Mouse (Mus musculus) C2C12 (cell line): ENCODE results near the gene Hibch. TPM values are rescaled to one million over a fixed set of nuclear protein-coding genes. Genes with fewer than 3 reads are reported as not detected.

Experiments
- H3K27me3 ChIP-seq: one replicate; pipeline ENCODE4 v1.6.1; 2011; ENCODE audit not compliant: control insufficient read depth, insufficient read depth, insufficient read length
- H3K36me3 ChIP-seq: one replicate; pipeline ENCODE4 v1.6.1; 2011; ENCODE audit not compliant: control insufficient read depth, insufficient read depth
- H3K4me3 ChIP-seq: one replicate; pipeline ENCODE4 v1.5.1; 2011; ENCODE audit warnings: mild to moderate bottlenecking, control low read depth; ENCODE audit not compliant: poor library complexity, insufficient read depth, severe bottlenecking
- H3K79me2 ChIP-seq: one replicate; pipeline ENCODE4 v1.6.1; 2011; ENCODE audit not compliant: control insufficient read depth, insufficient read depth
- H3K79me3 ChIP-seq: one replicate; pipeline ENCODE4 v1.6.1; 2011; ENCODE audit warnings: low read depth, control low read depth
- H3ac ChIP-seq: one replicate; pipeline ENCODE3; 2011; ENCODE audit warnings: low read depth; ENCODE audit not compliant: control insufficient read depth, insufficient read length
- CEBPB ChIP-seq: IDR thresholded peaks from one replicate; pipeline ENCODE4 v1.6.1; 2011; ENCODE audit warnings: low read depth, mild to moderate bottlenecking, control low read depth, moderate library complexity
- CTCF ChIP-seq: IDR thresholded peaks from one replicate; pipeline ENCODE4 v1.5.1; 2011; ENCODE audit not compliant: control insufficient read depth, insufficient read depth, insufficient read length
- FOSL1 ChIP-seq: IDR thresholded peaks from one replicate; pipeline ENCODE4 v1.8.0; 2011; ENCODE audit warnings: mild to moderate bottlenecking, low read length; ENCODE audit not compliant: poor library complexity, insufficient read depth, severe bottlenecking
- MAX ChIP-seq: IDR thresholded peaks from one replicate; pipeline ENCODE4 v1.6.1; 2011; ENCODE audit warnings: mild to moderate bottlenecking, control low read depth
- MYOD1 ChIP-seq: IDR thresholded peaks from one replicate; pipeline ENCODE4 v1.6.1; 2011; ENCODE audit warnings: low read depth; ENCODE audit not compliant: control insufficient read depth, insufficient read length
- MYOG ChIP-seq: IDR thresholded peaks from one replicate; pipeline ENCODE4 v1.6.1; 2011; ENCODE audit not compliant: control insufficient read depth, insufficient read length; ENCODE audit errors: extremely low read depth
- USF1 ChIP-seq: IDR thresholded peaks from one replicate; pipeline ENCODE4 v1.6.1; 2011; ENCODE audit warnings: low read depth, mild to moderate bottlenecking, control low read depth, moderate library complexity
- polyA plus RNA-seq: library from polyadenylated mRNA; unstranded; fragments of >200 nt; fragmentation: generic; extraction: Trizol; gene quantifications from one replicate; pipeline ENCODE4 v1.2.1, GENCODE M21; 2012; ENCODE audit warnings: missing spikeins

Gene Hibch
- polyA plus RNA-seq, 1 experiment, result 6.0 TPM

DNA sequence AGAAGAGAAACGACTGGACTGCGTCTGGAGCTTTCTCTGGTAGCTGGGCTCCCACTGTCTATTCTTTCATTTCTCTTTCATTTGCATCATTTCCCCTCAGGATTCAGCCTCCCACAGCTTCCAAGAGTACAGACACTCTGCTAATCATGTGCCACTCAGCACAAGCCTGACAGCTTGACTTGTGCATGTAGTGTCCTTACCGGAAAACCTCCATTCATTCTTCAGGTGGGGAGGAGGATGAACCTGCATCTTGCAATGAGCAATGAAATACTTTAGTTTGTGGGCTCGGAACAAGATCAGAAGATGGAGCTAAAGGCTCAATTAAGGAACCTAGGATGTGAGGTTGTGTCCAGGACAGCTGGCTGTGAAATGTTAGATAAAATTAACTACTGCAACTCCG, 107.4 kb downstream of the Hibch start:
- H3ac ChIP-seq, result no peak overlapping the region
- no peaks in the 10 kb centered on the region for H3K79me3 ChIP-seq
- H3K4me3 ChIP-seq, result no peak overlapping the region
- no peaks in the 10 kb centered on the region for H3K79me2 ChIP-seq
- peaks cover 12% of the 10 kb centered on the region for H3K27me3 ChIP-seq
- no peak for TF ChIP-seq CEBPB
- no peak for TF ChIP-seq MYOD1
- no peak for TF ChIP-seq USF1
- no peak for TF ChIP-seq MAX
- TF ChIP-seq FOSL1, result no peak
- no peak for TF ChIP-seq MYOG
- no peak for TF ChIP-seq CTCF
- no peaks in the 10 kb centered on the region for H3K36me3 ChIP-seq

DNA sequence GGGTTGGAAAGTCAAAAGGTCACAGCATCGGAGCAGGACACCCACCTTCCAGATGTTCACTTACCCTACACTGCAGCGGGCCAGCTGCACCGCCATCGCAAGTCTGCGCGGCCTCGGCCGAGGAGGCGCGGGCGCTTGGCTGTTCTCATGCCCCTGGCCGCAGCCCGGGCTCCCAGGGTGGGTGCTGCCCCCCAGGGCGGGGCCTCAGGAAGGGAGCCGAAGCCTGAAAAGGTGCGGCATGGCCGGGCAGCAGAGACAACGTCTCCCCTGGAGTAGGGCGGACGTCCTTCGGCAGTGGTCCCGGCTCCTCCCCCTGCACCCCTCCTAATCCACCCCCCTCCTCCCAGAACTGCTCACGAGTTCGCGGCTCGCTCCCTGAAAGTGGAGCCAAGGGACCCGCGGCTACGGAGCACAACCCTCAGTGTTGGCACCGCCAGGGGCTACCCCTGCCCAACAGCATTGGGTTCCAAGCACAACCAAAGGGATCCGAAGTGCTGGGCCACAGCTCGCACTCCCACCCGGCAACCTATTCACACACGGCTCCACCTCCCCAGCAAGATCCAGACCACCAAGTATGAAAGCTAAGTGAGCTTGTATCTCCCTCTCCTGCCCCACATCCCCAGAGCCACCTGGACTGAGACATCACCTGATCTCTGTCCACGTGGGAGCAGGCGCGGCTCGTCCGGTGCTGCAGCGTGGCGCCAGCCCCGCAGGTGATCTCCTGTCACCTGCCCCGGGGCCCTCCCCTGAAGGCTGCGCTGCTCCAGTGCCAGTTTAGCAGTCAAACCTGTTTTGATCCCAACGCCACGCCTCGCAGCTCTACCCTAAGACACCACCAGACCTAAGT, 108.0 kb downstream of the Hibch start:
- Histone ChIP-seq H3K79me2 (no peaks in the 10 kb centered on the region), H3K4me3 (no peak overlapping the region), H3ac (no peak overlapping the region), H3K79me3 (no peaks in the 10 kb centered on the region), H3K27me3 (peaks cover 12% of the 10 kb centered on the region), H3K36me3 (no peaks in the 10 kb centered on the region)
- TF ChIP-seq CEBPB, result no peak
- TF ChIP-seq USF1, result no peak
- no peak for TF ChIP-seq MYOD1
- TF ChIP-seq MAX, result no peak
- TF ChIP-seq CTCF, result no peak

- Histone ChIP-seq H3ac (no peak overlapping the region), H3K4me3 (no peak overlapping the region), H3K36me3 (no peaks in the 10 kb centered on the region), H3K79me3 (no peaks in the 10 kb centered on the region), H3K27me3 (peaks cover 12% of the 10 kb centered on the region), H3K79me2 (no peaks in the 10 kb centered on the region)
- no peak for TF ChIP-seq FOSL1
- no peak for TF ChIP-seq CTCF
- TF ChIP-seq USF1, result no peak
- no peak for TF ChIP-seq MYOD1
- TF ChIP-seq CEBPB, result no peak
- no peak for TF ChIP-seq MYOG
- no peak for TF ChIP-seq MAX
Observed at GRCm38 (mm10) chr1:52953548-52953947, 108.8 kb downstream of the Hibch start.

DNA sequence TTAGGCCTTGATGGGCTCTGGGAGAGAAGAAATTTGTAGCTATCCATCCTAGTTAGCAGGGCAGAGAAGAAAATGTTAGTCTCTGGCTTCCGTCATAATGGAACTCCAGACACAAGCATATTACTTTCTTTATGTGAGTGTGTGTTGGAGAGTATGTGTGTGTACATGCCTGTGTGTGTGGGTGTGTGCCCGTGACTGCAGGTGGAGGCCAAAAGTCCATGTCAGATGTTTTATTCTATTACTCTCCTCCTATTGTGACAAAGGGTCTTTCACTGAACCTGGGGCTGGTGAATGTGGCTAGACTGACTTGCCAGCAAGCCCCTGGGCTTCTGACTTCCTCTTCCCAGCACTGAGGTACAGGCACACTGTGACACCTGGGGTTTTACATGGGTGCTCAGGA, 109.7 kb downstream of the Hibch start:
- Histone ChIP-seq H3K27me3 (peaks cover 12% of the 10 kb centered on the region), H3K79me3 (no peaks in the 10 kb centered on the region), H3K79me2 (no peaks in the 10 kb centered on the region), H3ac (no peak overlapping the region), H3K4me3 (no peak overlapping the region), H3K36me3 (no peaks in the 10 kb centered on the region)
- no peak for TF ChIP-seq CEBPB

DNA sequence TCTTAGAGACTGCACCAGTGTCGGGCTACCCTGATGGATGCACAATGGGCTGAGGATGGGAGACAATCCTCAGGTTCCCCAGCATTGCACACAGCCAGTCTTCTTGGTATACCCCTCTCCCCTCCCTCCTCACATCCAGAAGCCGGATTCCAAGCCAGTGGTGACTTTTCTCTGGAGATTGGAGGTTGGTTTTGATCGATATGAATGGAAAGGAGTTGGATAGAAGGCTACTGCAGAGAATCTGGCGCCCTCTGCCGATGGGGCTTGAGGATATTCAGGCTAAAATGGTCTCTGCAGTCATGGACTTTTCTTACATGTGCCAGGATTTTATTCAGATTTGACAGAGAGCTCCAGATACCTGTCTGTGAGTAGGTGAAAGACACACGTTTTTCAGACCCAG, 110.4 kb downstream of the Hibch start:
- Histone ChIP-seq H3K36me3 (no peaks in the 10 kb centered on the region), H3K79me2 (no peaks in the 10 kb centered on the region), H3ac (no peak overlapping the region), H3K27me3 (peaks cover 12% of the 10 kb centered on the region), H3K4me3 (no peak overlapping the region), H3K79me3 (no peaks in the 10 kb centered on the region)
- TF ChIP-seq FOSL1 (no peak), CEBPB (no peak), CTCF (no peak), MAX (no peak), MYOD1 (no peak), MYOG (no peak), USF1 (no peak)

- H3K27me3 ChIP-seq, result peaks cover 12% of the 10 kb centered on the region
- TF ChIP-seq MYOG (no peak), CTCF (no peak), MYOD1 (no peak), FOSL1 (no peak), USF1 (no peak), MAX (no peak), CEBPB (no peak)
Observed at GRCm38 (mm10) chr1:52956746-52957145, 112.0 kb downstream of the Hibch start.

More at GRCm38 (mm10) chr1:52956746-52957145, 112.0 kb downstream of the Hibch start:
- H3K79me2 ChIP-seq, result no peaks in the 10 kb centered on the region
- H3K4me3 ChIP-seq, result no peak overlapping the region
- H3K36me3 ChIP-seq, result no peaks in the 10 kb centered on the region
- H3ac ChIP-seq, result no peak overlapping the region
- H3K79me3 ChIP-seq, result no peaks in the 10 kb centered on the region
